Mouse (Mus musculus): ENCODE data around the gene Rwdd1. TPM values are rescaled to one million over a fixed set of nuclear protein-coding genes. Genes with fewer than 3 reads are reported as not detected.
"Not testable (repeated sequence)": the region's sequence is repeated elsewhere in the genome, so short reads cannot be mapped to it uniquely, and the experiment has no call there.

Gene Rwdd1
- polyA plus RNA-seq, 1 experiment from 2014 or later, result 120 TPM

- Histone ChIP-seq H3K4me1 (replicated peaks; ENCODE audit: control insufficient read depth, insufficient read depth, low read length) (peaks cover 5% of the 10 kb centered on the region), H3K4me3 (replicated peaks; ENCODE audit: low read length) (no peak overlapping the region), H3K4me2 (ENCODE audit: low read length) (no peak overlapping the region), H3K9me3 (ENCODE audit: control insufficient read depth, low read length) (no peaks in the 10 kb centered on the region), H3K9ac (replicated peaks; ENCODE audit: low read depth, low read length) (no peak overlapping the region), H3K27me3 (replicated peaks; ENCODE audit: control insufficient read depth, insufficient read depth, low read length) (no peaks in the 10 kb centered on the region), H3K27ac (ENCODE audit: low read length) (no peak overlapping the region), H3K36me3 (ENCODE audit: control insufficient read depth, insufficient read depth) (peaks cover 2% of the 10 kb centered on the region; the same call in 1 of the 2 replicates)
- 87% methylated on average over 2 of the region's 2 CpGs for WGBS
- no peak for ATAC-seq
Observed at GRCm38 (mm10) chr10:34013241-34013640, 6.2 kb downstream of the Rwdd1 start.

GRCm38 (mm10) chr10:34012581-34012980, 6.8 kb downstream of the Rwdd1 start:
- WGBS, result 96% methylated on average over 4 of the region's 4 CpGs
- no peak overlapping the region for H3K4me2 ChIP-seq (ENCODE audit: low read length)
- no peak for ATAC-seq

GRCm38 (mm10) chr10:33998397-33998796, 21.0 kb downstream of the Rwdd1 start:
- Histone ChIP-seq H3K4me2 (ENCODE audit: low read length) (no peak overlapping the region), H3K27ac (ENCODE audit: low read length) (no peak overlapping the region), H3K9me3 (ENCODE audit: control insufficient read depth, low read length) (no peaks in the 10 kb centered on the region), H3K4me3 (replicated peaks; ENCODE audit: low read length) (no peak overlapping the region), H3K27me3 (replicated peaks; ENCODE audit: control insufficient read depth, insufficient read depth, low read length) (no peaks in the 10 kb centered on the region), H3K36me3 (ENCODE audit: control insufficient read depth, insufficient read depth) (peaks cover 28% of the 10 kb centered on the region), H3K4me1 (replicated peaks; ENCODE audit: control insufficient read depth, insufficient read depth, low read length) (no peaks in the 10 kb centered on the region), H3K9ac (replicated peaks; ENCODE audit: low read depth, low read length) (no peak overlapping the region)
- no peak for ATAC-seq

More at GRCm38 (mm10) chr10:34012581-34012980, 6.8 kb downstream of the Rwdd1 start:
- no peaks in the 10 kb centered on the region for H3K27me3 ChIP-seq (replicated peaks; ENCODE audit: control insufficient read depth, insufficient read depth, low read length)
- no peak overlapping the region for H3K9ac ChIP-seq (replicated peaks; ENCODE audit: low read depth, low read length)
- H3K27ac ChIP-seq (ENCODE audit: low read length), result no peak overlapping the region
- H3K4me1 ChIP-seq (replicated peaks; ENCODE audit: control insufficient read depth, insufficient read depth, low read length), result peaks cover 2% of the 10 kb centered on the region; the same call in 1 of the 2 replicates
- no peaks in the 10 kb centered on the region for H3K9me3 ChIP-seq (ENCODE audit: control insufficient read depth, low read length)
- no peak overlapping the region for H3K4me3 ChIP-seq (replicated peaks; ENCODE audit: low read length)
- peaks cover 2% of the 10 kb centered on the region; the same call in 1 of the 2 replicates for H3K36me3 ChIP-seq (ENCODE audit: control insufficient read depth, insufficient read depth)

- 90% methylated on average over 6 of the region's 8 CpGs for WGBS
- peaks cover 32% of the 10 kb centered on the region for H3K36me3 ChIP-seq (ENCODE audit: control insufficient read depth, insufficient read depth)
- not testable (repeated sequence) for ATAC-seq
Observed at GRCm38 (mm10) chr10:33996686-33997085, 22.7 kb downstream of the Rwdd1 start.

GRCm38 (mm10) chr10:33986771-33987170, 32.7 kb downstream of the Rwdd1 start:
- Histone ChIP-seq H3K27me3 (replicated peaks; ENCODE audit: control insufficient read depth, insufficient read depth, low read length) (no peaks in the 10 kb centered on the region), H3K4me1 (replicated peaks; ENCODE audit: control insufficient read depth, insufficient read depth, low read length) (no peaks in the 10 kb centered on the region), H3K4me2 (ENCODE audit: low read length) (no peak overlapping the region), H3K4me3 (replicated peaks; ENCODE audit: low read length) (no peak overlapping the region), H3K9me3 (ENCODE audit: control insufficient read depth, low read length) (no peaks in the 10 kb centered on the region), H3K36me3 (ENCODE audit: control insufficient read depth, insufficient read depth) (peaks cover 7% of the 10 kb centered on the region), H3K27ac (ENCODE audit: low read length) (no peak overlapping the region), H3K9ac (replicated peaks; ENCODE audit: low read depth, low read length) (no peak overlapping the region)
- 23% methylated on average over 4 of the region's 4 CpGs for WGBS
- ATAC-seq, result peak; percentile 76

More at GRCm38 (mm10) chr10:33996686-33997085, 22.7 kb downstream of the Rwdd1 start:
- H3K27ac ChIP-seq (ENCODE audit: low read length); H3K9ac ChIP-seq (replicated peaks; ENCODE audit: low read depth, low read length); H3K27me3 ChIP-seq (replicated peaks; ENCODE audit: control insufficient read depth, insufficient read depth, low read length); H3K9me3 ChIP-seq (ENCODE audit: control insufficient read depth, low read length); H3K4me2 ChIP-seq (ENCODE audit: low read length); H3K4me1 ChIP-seq (replicated peaks; ENCODE audit: control insufficient read depth, insufficient read depth, low read length); H3K4me3 ChIP-seq (replicated peaks; ENCODE audit: low read length): not testable (repeated sequence)

GRCm38 (mm10) chr10:33974781-33975494, 44.5 kb downstream of the Rwdd1 start:
- no peaks in the 10 kb centered on the region for H3K36me3 ChIP-seq (ENCODE audit: control insufficient read depth, insufficient read depth)
- ATAC-seq, result no peak

GRCm38 (mm10) chr10:33952509-33952908, 66.9 kb downstream of the Rwdd1 start:
- no peaks in the 10 kb centered on the region for H3K9me3 ChIP-seq (ENCODE audit: control insufficient read depth, low read length)
- H3K27ac ChIP-seq (ENCODE audit: low read length), result no peak overlapping the region
- WGBS, result 90% methylated on average over 3 of the region's 3 CpGs
- no peak for ATAC-seq
- H3K4me2 ChIP-seq (ENCODE audit: low read length), result no peak overlapping the region
- H3K9ac ChIP-seq (replicated peaks; ENCODE audit: low read depth, low read length), result no peak overlapping the region
- H3K36me3 ChIP-seq (ENCODE audit: control insufficient read depth, insufficient read depth), result no peaks in the 10 kb centered on the region
- H3K4me1 ChIP-seq (replicated peaks; ENCODE audit: control insufficient read depth, insufficient read depth, low read length), result peaks cover 9% of the 10 kb centered on the region
- H3K4me3 ChIP-seq (replicated peaks; ENCODE audit: low read length), result no peak overlapping the region
- H3K27me3 ChIP-seq (replicated peaks; ENCODE audit: control insufficient read depth, insufficient read depth, low read length), result no peaks in the 10 kb centered on the region

More at GRCm38 (mm10) chr10:33974781-33975494, 44.5 kb downstream of the Rwdd1 start:
- H3K27ac ChIP-seq (ENCODE audit: low read length), result no peak overlapping the region
- no peak overlapping the region for H3K4me3 ChIP-seq (replicated peaks; ENCODE audit: low read length)
- no peak overlapping the region for H3K9ac ChIP-seq (replicated peaks; ENCODE audit: low read depth, low read length)
- no peaks in the 10 kb centered on the region for H3K27me3 ChIP-seq (replicated peaks; ENCODE audit: control insufficient read depth, insufficient read depth, low read length)
- H3K9me3 ChIP-seq (ENCODE audit: control insufficient read depth, low read length), result no peaks in the 10 kb centered on the region
- no peak overlapping the region for H3K4me2 ChIP-seq (ENCODE audit: low read length)
- WGBS, result 94% methylated on average over 7 of the region's 7 CpGs
- H3K4me1 ChIP-seq (replicated peaks; ENCODE audit: control insufficient read depth, insufficient read depth, low read length), result no peaks in the 10 kb centered on the region

GRCm38 (mm10) chr10:33950803-33951583, 68.4 kb downstream of the Rwdd1 start, which contains the start of gene Zup1:
TSS of gene Zup1 (minus strand) at chr10:33951269.
- Histone ChIP-seq H3K9me3 (ENCODE audit: control insufficient read depth, low read length) (no peaks in the 10 kb centered on the region), H3K36me3 (ENCODE audit: control insufficient read depth, insufficient read depth) (no peaks in the 10 kb centered on the region), H3K9ac (replicated peaks; ENCODE audit: low read depth, low read length) (peak within 1 kb of the TSS; percentile 81), H3K4me2 (ENCODE audit: low read length) (peak within 1 kb of the TSS; percentile 66), H3K27me3 (replicated peaks; ENCODE audit: control insufficient read depth, insufficient read depth, low read length) (no peaks in the 10 kb centered on the region), H3K4me1 (replicated peaks; ENCODE audit: control insufficient read depth, insufficient read depth, low read length) (peaks cover 9% of the 10 kb centered on the region), H3K27ac (ENCODE audit: low read length) (no peak within 1 kb of the TSS), H3K4me3 (replicated peaks; ENCODE audit: low read length) (peak within 1 kb of the TSS; percentile 46)
- WGBS, result 1% methylated on average over 40 of the region's 42 CpGs
- peak; percentile 97 for ATAC-seq

All from forebrain, embryonic 16.5 days (tissue).